Mouse (Mus musculus) lung, adult 18-20 months (tissue): Measurements from ENCODE around the gene Zfpl1.

Experiments
- DNase-seq, 2 experiments: peaks; one replicate each; pipeline ENCODE4 v3.0.0; 2022; ENCODE audit warnings: mixed read lengths in 2 of 2

The Zfpl1 gene

GRCm38 (mm10) chr19:6097847-6098246, 13.1 kb upstream of the Zfpl1 start:
- DNase-seq: no peak

GRCm38 (mm10) chr19:6094119-6094518, 9.4 kb upstream of the Zfpl1 start, which contains the start of gene AC131692.1:
Gene AC131692.1, plus strand, starts transcription at chr19:6094419.
- no peak for DNase-seq

GRCm38 (mm10) chr19:6088841-6089240, 4.1 kb upstream of the Zfpl1 start:
- DNase-seq: no peak

- peak; percentile 47 to 54 for DNase-seq
Observed at GRCm38 (mm10) chr19:6085417-6085879, 692 bp upstream of the Zfpl1 start.

- no peak for DNase-seq
Observed at GRCm38 (mm10) chr19:6082156-6082555, 2.6 kb downstream of the Zfpl1 start, which contains the start of gene Gm28374. Gene Gm28374, minus strand, starts transcription at chr19:6082256.

- DNase-seq: no peak
Observed at GRCm38 (mm10) chr19:6079983-6080480, 4.7 kb downstream of the Zfpl1 start, which contains the start of gene Tmem262. Gene Tmem262, plus strand, starts transcription at chr19:6080033.

- DNase-seq: peak; percentile 88 to 90
Observed at GRCm38 (mm10) chr19:6076564-6077393, 8.0 kb downstream of the Zfpl1 start, which contains the start of gene Vps51. Gene Vps51, minus strand, starts transcription at chr19:6077231.

GRCm38 (mm10) chr19:6073889-6074288, 10.9 kb downstream of the Zfpl1 start:
- no peak for DNase-seq

GRCm38 (mm10) chr19:6071261-6071660, 13.5 kb downstream of the Zfpl1 start:
- no peak for DNase-seq

- DNase-seq: no peak
Observed at GRCm38 (mm10) chr19:6070571-6071250, 14.0 kb downstream of the Zfpl1 start.

GRCm38 (mm10) chr19:6069851-6070250, 14.9 kb downstream of the Zfpl1 start:
- no peak for DNase-seq

- no peak for DNase-seq
Observed at GRCm38 (mm10) chr19:6068951-6069350, 15.8 kb downstream of the Zfpl1 start.

GRCm38 (mm10) chr19:6067724-6068415, 16.9 kb downstream of the Zfpl1 start, which contains the start of gene Tm7sf2:
Gene Tm7sf2, minus strand, starts transcription at chr19:6068373.
- peak; percentile 93 to 95 for DNase-seq

GRCm38 (mm10) chr19:6067011-6067723, 17.6 kb downstream of the Zfpl1 start:
- DNase-seq: peak; percentile 76 to 84

GRCm38 (mm10) chr19:6066571-6066970, 18.2 kb downstream of the Zfpl1 start:
- no peak for DNase-seq

GRCm38 (mm10) chr19:6063081-6063480, 21.7 kb downstream of the Zfpl1 start:
- no peak for DNase-seq

- DNase-seq: no peak
Observed at GRCm38 (mm10) chr19:6062418-6062817, 22.3 kb downstream of the Zfpl1 start.

- DNase-seq: peak; percentile 36 to 42
Observed at GRCm38 (mm10) chr19:6061641-6062302, 23.0 kb downstream of the Zfpl1 start.

GRCm38 (mm10) chr19:6061021-6061533, 23.7 kb downstream of the Zfpl1 start, which contains the start of gene Znhit2:
Gene Znhit2, plus strand, starts transcription at chr19:6061192.
- peak; percentile 96 to 97 for DNase-seq

GRCm38 (mm10) chr19:6058966-6059365, 25.8 kb downstream of the Zfpl1 start:
- no peak for DNase-seq

- no peak for DNase-seq
Observed at GRCm38 (mm10) chr19:6058513-6058912, 26.2 kb downstream of the Zfpl1 start.
